ENCODE assay signal across 29 mouse cellular contexts in genomic region chr7:27646516-27646915, GRCm38 (mm10). TPM values are rescaled to one million over a fixed set of nuclear protein-coding genes. Genes with fewer than 3 reads are reported as not detected.
"Had no signal": no experiment of that assay in that cellular context is flagged by ENCODE, and none has a peak within 500 bp of the region (broad histone marks: within the 10 kb centered on the region; RNA-seq: fewer than 3 reads in every experiment).

No protein-coding gene starts in this region.

- H3K36me3 ChIP-seq: heart, embryonic 10.5 days; heart, embryonic 12.5 days; hindbrain, embryonic 10.5 days; hindbrain, embryonic 12.5 days; intestine, embryonic 15.5 days; limb, embryonic 13.5 days; limb, embryonic 15.5 days; liver, embryonic 12.5 days had no signal

- H3K4me2 ChIP-seq: heart, embryonic 12.5 days; hindbrain, embryonic 12.5 days; hindbrain, embryonic 14.5 days; intestine, embryonic 15.5 days; limb, embryonic 13.5 days; limb, embryonic 15.5 days; liver, embryonic 12.5 days had no signal

- H3K9me3 ChIP-seq: heart, embryonic 10.5 days; hindbrain, embryonic 10.5 days; hindbrain, embryonic 12.5 days; intestine, embryonic 15.5 days; limb, embryonic 13.5 days; limb, embryonic 15.5 days; liver, embryonic 12.5 days had no signal

- H3K9ac ChIP-seq: heart, embryonic 12.5 days; hindbrain, embryonic 12.5 days; hindbrain, embryonic 14.5 days; intestine, embryonic 15.5 days; limb, embryonic 13.5 days; limb, embryonic 15.5 days; liver, embryonic 12.5 days; liver, embryonic 14.5 days had no signal

- H3K4me1 ChIP-seq: heart, embryonic 10.5 days; heart, embryonic 12.5 days; hindbrain, embryonic 12.5 days; intestine, embryonic 15.5 days; limb, embryonic 13.5 days; limb, embryonic 15.5 days had no signal

- H3K4me3 ChIP-seq: gastrocnemius, adult 2 months; heart, embryonic 10.5 days; heart, embryonic 12.5 days; hindbrain, embryonic 10.5 days; hindbrain, embryonic 12.5 days; intestine, embryonic 15.5 days; layer of hippocampus, adult 2 months; limb, embryonic 13.5 days; limb, embryonic 15.5 days; liver, embryonic 12.5 days had no signal

- H3K27ac ChIP-seq: gastrocnemius, adult 2 months; heart, embryonic 10.5 days; hindbrain, embryonic 10.5 days; hindbrain, embryonic 12.5 days; hindbrain, embryonic 14.5 days; intestine, embryonic 15.5 days; kidney, postnatal 0 days; layer of hippocampus, adult 2 months; limb, embryonic 13.5 days; limb, embryonic 15.5 days; liver, embryonic 12.5 days; liver, embryonic 14.5 days had no signal

- ATAC-seq: hindbrain, embryonic 16.5 days; inflammation-experienced regulatory T-cells, adult 6 months; intestine, embryonic 15.5 days; intestine, postnatal 0 days; liver, embryonic 12.5 days had no signal

- H3K27me3 ChIP-seq: hindbrain, embryonic 12.5 days had no signal

- DNase-seq: gastrocnemius, adult 2 months; gastrocnemius, postnatal 10 days; gastrocnemius, postnatal 25 days; heart, adult 18-20 months; heart, postnatal 10 days; heart, postnatal 4 days; kidney, adult 18-20 months; kidney, adult 8-10 months; kidney, postnatal 25 days; kidney, postnatal 4 days; layer of hippocampus, postnatal 36 days; left cerebral cortex, postnatal 4 days had no signal

RNA-seq across cellular contexts. Expression of gene Ttc9b, which starts 7.2 kb away (rescaled TPM):
- polyA plus RNA-seq: heart, embryonic 10.5 days; inflammation-experienced regulatory T-cells, adult 6 months; kidney, postnatal 0 days; liver, adult 2 months; liver, embryonic 12.5 days; liver, embryonic 14.5 days; liver, embryonic 16.5 days had no signal
